Mouse (Mus musculus) bone marrow macrophage, adult 2 months (primary cell): Measurements from ENCODE around the gene Alpl.

ENCODE experiments used
- CTCF ChIP-seq: IDR thresholded peaks from 2 replicates; pipeline ENCODE4 v1.5.1; 2012; ENCODE audit warnings: low read depth, mild to moderate bottlenecking, low read length, moderate library complexity
- POLR2A ChIP-seq: IDR thresholded peaks from 2 replicates; pipeline ENCODE4 v1.6.1; 2012; ENCODE audit warnings: mild to moderate bottlenecking, low read depth, low read length, borderline replicate concordance

DNA sequence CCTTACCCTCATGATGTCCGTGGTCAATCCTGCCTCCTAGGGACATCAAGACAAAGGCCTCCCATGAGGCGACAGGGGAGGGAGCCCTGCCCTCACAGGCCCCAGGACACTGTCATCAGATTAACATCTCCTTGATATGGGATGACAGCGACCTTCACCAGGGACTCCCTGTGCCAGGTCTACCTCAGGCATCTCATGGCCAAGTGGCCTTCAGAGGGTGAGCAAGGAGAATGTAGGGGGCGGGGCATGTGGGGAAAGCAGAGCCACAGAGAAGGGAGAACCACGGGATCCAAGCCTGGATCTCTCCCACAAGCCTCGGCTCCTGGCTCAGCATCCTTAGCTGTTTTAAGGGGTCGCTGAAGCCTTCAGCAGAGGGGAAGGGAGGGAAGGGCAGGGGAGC lies 52.4 kb downstream of the Alpl start:
- TF ChIP-seq POLR2A (no peak), CTCF (no peak)
